Mouse (Mus musculus): ENCODE data around the gene Dtx1.

The Dtx1 gene

DNA sequence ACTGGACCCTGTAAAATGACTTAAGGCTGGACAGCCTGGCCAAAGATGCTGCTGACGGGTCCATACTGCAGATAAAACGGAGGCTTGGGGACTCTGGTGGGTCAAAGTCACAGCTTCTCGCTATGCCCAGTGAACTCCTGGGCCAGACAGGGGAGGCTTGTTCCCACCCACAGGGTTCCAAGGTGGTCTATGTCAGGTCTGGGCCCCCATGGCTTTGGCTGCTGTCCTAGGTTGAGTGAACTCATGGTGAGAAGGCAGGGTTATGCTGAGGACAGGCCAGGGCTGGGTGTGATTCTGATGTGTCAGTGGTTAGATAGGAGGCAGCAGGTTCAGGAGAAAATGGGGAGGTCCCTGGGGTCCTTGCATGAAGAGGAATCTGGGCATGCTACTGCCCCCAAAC lies 8.1 kb downstream of the Dtx1 start:
- no peak for DNase-seq (ENCODE audit: low read depth)

DNA sequence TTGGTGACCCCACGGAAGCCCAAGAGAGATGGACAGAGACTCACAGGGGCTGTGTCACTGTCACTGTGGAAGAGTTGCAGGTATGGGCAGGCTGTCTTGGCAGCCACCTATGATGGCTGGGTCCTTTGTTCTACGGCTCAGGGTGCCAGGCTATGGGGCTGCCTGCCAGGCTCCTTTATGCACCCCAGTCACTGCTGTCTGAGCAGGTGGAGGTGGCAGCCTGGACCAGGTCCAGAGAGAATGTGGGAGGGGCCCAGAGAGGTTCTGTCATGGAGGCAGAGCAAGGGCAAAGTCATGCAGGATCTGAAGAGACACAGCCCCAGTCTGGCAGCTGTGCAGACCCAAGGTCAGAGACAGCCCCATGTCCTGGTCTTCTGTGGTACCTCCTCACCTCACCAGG lies 8.8 kb downstream of the Dtx1 start:
- no peak for DNase-seq (ENCODE audit: low read depth)

- DNase-seq (ENCODE audit: low read depth): no peak
These were observed 9.3 kb downstream of the Dtx1 start for GRCm38 (mm10) chr5:120702421-120702820.

- no peak for DNase-seq (ENCODE audit: low read depth)
These were observed 10.5 kb downstream of the Dtx1 start for GRCm38 (mm10) chr5:120700996-120701790.

- no peak for DNase-seq (ENCODE audit: low read depth)
These were observed 12.8 kb downstream of the Dtx1 start for GRCm38 (mm10) chr5:120698801-120699391.

GRCm38 (mm10) chr5:120698181-120698580 lies 13.5 kb downstream of the Dtx1 start:
- no peak for DNase-seq (ENCODE audit: low read depth)

DNA sequence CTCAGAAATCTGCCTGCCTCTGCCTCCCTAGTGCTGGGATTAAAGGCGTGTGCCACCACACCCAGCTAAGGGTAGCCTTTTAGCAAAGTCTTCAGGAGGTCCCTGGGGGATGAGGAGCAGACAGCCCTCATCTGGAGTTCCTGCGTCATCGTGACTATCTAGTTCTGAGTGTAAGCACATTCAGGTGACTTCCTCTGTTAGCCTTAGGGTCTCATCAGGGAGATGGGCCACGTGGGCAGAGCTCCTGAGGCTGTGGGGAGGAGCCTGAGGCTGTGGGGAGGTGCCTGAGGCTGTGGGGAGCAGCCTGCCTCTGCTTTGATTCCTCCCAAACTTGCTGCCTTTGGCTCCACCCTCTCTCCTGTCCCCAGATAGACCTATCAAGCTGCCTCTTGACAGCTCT lies 14.9 kb downstream of the Dtx1 start:
- DNase-seq (ENCODE audit: low read depth): peak; percentile 85

- DNase-seq (ENCODE audit: low read depth): peak; percentile 68
These were observed 15.5 kb downstream of the Dtx1 start for GRCm38 (mm10) chr5:120696057-120696743.

GRCm38 (mm10) chr5:120694695-120695074 lies 17.0 kb downstream of the Dtx1 start:
- no peak for DNase-seq (ENCODE audit: low read depth)

GRCm38 (mm10) chr5:120693931-120694694 lies 17.6 kb downstream of the Dtx1 start:
- DNase-seq (ENCODE audit: low read depth): no peak

GRCm38 (mm10) chr5:120692034-120692433 lies 19.7 kb downstream of the Dtx1 start:
- DNase-seq (ENCODE audit: low read depth): no peak

GRCm38 (mm10) chr5:120690417-120690816 lies 21.3 kb downstream of the Dtx1 start:
- no peak for DNase-seq (ENCODE audit: low read depth)

DNA sequence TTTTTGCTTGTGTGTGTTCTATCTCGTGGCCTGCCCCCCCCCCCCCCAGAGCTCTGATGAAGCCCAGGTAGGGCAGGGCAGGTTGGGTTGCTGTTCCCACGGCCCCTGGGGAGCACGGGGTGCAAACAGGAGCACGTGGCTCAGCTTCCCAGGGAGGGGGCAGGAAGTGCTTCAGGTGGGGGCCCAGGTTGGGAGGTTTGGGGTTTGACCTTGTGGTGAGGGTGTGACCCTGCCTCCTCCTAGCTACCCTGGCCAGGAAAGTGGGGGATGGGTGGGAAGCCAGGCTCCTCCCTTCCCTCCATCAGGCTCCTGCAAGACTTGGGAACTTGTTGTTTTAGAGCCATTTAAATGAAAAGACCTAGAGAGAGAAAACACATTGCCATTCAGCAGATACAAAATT lies 23.3 kb downstream of the Dtx1 start:
- peak; percentile 86 for DNase-seq (ENCODE audit: low read depth)

DNA sequence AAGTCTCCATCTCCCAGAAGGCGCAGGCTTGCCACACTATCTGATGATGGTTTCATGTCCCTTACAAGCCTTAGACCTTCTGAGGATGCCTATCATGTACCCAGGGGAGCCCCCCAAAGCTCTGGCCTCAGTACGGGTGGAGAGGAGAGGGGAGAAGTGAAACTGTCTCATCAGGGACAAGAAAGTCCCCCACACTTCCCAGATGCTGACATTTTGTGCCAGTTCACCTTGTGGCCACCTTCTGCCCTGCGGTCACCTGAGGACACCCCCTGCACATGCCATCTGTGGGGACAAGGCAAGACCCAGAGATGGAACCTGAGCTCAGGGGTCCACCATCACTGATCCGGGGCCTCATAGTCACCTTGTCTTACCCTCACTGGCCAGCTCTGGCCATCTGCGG lies 23.8 kb downstream of the Dtx1 start:
- DNase-seq (ENCODE audit: low read depth): peak; percentile 54

GRCm38 (mm10) chr5:120687484-120687851 lies 24.3 kb downstream of the Dtx1 start:
- peak; percentile 51 for DNase-seq (ENCODE audit: low read depth)

GRCm38 (mm10) chr5:120686749-120687483 lies 24.8 kb downstream of the Dtx1 start:
- DNase-seq (ENCODE audit: low read depth): no peak

- DNase-seq (ENCODE audit: low read depth): peak; percentile 86
These were observed 26.0 kb downstream of the Dtx1 start for GRCm38 (mm10) chr5:120685678-120686077.

DNA sequence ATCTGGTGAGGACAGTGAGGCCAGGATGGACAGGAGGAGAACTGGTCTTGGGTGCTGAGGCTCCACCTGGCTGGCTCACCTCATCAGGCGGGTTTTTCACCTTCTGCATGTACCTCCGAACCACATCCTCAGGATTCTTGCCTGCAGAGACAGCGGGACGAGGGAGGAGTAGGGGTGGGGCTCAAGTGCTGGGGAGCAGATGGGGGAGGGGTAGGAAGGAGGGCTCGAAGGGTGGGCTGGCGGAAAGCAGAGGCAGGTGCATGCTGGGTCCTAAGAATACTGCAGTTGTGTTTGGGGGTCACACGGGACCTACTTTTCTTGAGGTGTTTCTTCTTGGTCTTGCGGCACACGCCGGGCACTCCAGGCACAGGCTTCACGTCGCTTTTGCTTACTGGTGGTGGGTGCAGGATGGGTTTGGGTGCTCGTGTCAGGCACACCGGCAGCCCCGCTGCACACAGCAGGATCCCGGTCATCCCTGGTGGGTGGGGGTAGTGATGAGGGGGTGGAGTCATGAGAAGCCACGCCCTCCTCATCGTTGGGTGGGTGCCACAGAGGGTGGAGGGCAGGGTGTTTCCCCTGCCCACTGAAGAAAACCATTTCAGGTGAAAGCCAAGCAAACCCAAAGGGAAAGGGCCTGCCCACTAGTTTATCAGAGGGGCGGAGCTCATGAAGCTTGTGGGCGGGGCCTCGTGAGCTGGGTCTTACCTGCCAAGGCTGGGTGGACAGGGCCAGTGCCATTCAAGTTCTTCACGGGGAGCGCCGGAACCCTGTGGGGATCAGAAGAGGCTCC lies 28.6 kb downstream of the Dtx1 start:
- peak; percentile 73 for DNase-seq (ENCODE audit: low read depth)

- DNase-seq (ENCODE audit: low read depth): no peak
These were observed 30.8 kb downstream of the Dtx1 start for GRCm38 (mm10) chr5:120680918-120681317.

DNA sequence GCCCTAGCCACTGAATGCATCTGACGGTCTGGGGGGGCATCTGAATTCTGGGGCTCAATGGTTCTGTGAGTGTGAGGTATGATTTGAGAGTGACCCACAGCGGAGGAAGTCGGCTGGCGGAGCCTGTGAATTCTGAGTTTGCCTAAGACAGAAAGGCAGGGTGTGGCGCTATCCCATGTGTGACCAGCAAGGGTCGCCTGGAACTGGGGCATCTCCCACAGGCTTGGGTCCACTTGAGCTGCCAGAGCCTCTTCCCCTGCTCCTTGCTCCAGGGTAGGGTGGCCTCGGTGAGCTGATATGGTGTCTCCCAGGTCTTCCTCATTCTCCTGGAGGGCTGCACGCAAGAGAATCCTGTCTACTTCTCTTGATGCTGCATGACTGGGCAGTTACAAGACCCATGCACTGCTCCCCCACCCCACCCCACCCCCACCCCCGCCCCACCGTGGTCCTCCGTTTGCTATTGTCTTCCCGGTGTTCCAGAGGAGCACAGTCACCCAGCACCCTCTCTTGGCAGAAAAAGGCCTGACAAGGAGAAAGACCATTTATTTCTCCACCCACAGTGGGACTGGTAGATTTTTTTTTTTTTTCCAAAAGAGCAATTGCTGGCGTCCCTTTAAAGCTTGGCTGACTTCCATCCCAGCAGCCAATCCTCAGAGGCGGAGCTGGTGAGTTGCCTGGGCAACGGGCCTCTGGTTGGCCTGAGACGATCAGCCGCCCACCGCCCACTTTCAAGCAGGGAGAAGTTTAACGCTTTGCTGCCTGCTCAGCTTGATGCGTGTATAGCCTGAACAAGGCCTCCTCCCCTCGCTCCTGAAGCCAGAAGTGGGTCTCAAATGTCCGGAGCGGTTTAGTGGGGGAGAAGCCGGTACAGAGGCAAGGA lies 31.8 kb downstream of the Dtx1 start:
- peak; percentile 69 for DNase-seq (ENCODE audit: low read depth)
